Mouse (Mus musculus) brain, adult 2 months (tissue): ENCODE data around the gene Arid5b.

Experiments used
- DNase-seq: peaks from one replicate; pipeline ENCODE4 v3.0.0; 2011; ENCODE audit warnings: low read depth, low spot score

Arid5b gene

DNA sequence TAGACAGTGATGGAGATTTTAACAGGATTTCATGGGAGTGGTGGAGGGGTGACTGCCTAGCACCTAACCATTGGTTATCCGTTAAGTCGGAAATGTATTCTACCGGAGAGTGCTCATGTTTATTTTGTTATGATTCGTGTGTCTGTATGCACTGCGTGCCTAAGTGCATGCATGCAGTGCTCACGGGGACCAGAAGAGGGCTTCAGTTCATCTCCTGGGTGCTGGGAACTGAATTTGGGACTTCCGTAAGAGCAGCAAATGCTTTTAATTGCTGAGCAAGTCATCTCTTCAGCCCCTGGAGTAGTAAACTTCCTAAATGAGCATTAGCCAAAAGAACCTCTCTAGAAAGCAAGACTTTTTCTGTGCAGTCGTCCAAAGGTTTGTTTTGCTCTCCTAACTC lies 226.2 kb downstream of the Arid5b start:
- no peak for DNase-seq

DNA sequence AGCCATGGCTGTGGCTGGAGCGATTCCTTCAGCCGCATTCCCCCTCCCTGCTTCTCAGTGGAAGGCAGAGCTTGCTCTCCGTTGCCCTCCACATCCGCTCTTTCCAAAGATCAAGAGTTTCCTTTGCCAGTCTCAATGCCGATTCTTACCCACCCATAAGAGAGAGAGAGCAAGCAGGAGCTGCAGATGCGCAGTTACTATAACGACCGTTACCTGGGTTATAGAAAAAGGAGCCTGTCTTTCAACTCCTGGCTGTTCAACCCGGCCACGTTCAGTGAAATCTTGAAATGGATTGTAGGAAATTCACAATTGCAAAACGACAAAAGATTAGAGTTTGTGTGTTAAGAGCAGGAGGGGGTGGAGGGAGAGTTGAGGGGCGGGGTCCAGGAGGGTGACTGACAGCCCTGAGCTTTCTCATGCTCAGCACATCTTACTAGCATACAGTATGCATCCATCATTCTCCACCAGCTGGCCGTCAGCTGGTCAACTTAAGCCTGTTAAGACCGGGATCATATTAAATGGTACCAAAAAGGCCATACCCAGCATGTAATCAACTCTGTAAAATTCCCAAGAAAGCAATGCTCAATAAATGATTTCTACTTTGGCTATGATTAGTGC lies 227.1 kb downstream of the Arid5b start:
- DNase-seq = no peak

DNA sequence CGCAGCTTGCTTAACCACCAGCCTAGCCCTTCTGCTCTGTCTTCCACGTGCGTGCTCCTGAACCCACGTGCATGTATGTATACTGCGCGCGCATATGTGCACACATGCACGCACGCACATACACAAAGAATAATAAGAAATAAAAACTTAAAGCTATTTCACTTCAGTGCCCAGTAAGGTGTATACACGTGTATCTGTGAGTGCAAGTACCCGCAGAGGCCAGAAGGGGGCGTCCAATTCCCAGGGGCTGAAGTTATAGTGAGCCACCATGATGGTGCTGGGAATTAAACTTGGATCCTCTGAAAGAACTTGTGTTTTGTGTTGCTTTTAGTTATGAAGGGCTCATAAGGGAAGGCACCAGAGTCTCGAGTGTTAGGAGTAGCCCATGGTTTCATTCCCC lies 227.7 kb downstream of the Arid5b start:
- DNase-seq = no peak

DNA sequence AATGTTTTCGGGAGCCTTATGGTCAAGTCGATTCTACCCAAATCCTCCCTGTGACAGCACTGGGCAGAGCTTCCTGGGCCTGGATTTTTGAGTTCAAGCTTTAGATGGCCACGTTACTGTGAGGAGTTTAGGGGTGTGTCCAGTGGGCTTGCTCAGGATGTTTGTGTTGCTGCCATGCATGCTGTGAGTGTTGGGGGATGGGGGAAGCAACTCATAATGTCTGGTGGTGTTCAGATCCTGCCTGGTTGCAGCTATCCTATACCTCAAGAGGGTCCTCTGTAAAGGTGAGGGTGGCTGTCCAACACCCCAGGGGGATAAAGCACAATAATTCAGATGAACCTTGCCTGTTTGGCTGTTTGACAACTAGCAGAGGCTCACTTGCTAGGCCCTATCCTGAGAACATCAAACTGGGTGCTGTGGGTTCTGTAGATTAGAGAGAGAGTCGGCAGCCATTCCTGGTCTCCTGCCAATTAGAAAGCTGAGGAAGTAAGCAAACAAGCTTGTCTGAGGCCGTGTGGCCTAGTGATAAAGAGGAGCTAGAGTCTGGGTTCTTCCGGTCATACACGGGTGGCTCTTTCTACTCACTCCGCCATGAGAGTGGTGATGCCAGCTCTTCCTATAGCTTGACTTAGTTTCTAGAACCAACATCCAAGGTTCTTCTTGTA lies 229.8 kb downstream of the Arid5b start:
- DNase-seq = no peak

DNA sequence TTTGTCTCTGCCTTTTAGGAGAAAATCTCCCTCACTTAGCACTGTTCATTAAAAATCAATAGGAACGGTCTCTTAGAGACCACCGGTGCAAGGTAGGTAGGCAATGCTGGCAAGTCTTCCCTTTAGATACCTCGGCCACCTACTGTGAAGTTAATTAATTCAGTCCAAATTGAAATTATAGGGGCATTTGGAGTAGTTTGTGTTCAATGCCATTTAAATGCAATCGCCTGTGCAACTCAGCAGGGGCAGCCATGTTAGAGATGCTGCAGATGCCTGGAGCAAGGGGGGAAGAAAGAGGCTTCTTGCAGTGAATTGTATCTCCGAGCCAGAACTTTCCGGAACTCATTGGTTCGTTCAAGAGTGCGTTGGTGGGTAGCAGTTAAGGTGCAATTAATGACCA lies 233.7 kb downstream of the Arid5b start:
- no peak for DNase-seq

DNA sequence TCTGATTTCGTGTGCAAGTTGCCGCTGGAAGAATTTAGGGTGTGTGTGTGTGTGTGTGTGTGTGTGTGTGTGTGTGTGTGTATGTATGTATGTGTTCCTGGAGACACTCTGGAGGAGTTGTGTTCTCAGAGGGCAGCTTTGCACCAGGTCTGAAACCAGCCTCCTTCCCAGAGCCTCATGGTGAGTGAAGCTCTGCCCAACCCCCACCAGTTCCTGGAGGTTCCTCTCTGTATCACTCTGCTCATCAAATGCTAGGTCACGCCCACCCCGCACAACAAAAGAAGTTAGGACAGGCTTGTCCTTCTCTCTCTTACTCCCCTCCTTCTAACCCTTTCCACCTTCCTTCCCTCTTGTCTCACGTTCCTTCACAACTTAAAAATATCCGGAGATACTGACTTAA lies 234.6 kb downstream of the Arid5b start:
- no peak for DNase-seq
